Mouse (Mus musculus) adrenal gland, adult 2 months (tissue): ENCODE data around the gene Ccdc160. TPM values are rescaled to one million over a fixed set of nuclear protein-coding genes. Genes with fewer than 3 reads are reported as not detected.

Source experiments
- DNase-seq: peaks from one replicate; pipeline ENCODE4 v3.0.0; 2021
- long read RNA-seq: library from polyadenylated mRNA; stranded (forward); transcript quantifications from one replicate; pipeline ENCODE4 v2.0.0, GENCODE M21; 2021
- polyA plus RNA-seq: library from polyadenylated mRNA; depleted of rRNA; stranded (reverse); fragments of >200 nt; gene quantifications from 2 replicates; pipeline ENCODE4 v1.2.3, GENCODE M21; 2012; rRNA removed
- total RNA-seq, 2 experiments: library from RNA; stranded (reverse); gene quantifications; 2 replicates each; pipeline ENCODE4 v1.2.3; 2021

Gene Ccdc160
- total RNA-seq (10 to 100 TPM; 13.7 to 34.5 TPM), polyA plus RNA-seq (0.24 and 0.32 TPM in 2 replicates)
- long read RNA-seq, transcript Ccdc160-201 (2 exons, 1,536 nt), result major isoform, 26 of 29 reads
- long read RNA-seq, partial matches to known transcripts, result 0 of 29 reads
- long read RNA-seq, other reads (novel, unspliced or antisense), result 3 of 29 reads

DNA sequence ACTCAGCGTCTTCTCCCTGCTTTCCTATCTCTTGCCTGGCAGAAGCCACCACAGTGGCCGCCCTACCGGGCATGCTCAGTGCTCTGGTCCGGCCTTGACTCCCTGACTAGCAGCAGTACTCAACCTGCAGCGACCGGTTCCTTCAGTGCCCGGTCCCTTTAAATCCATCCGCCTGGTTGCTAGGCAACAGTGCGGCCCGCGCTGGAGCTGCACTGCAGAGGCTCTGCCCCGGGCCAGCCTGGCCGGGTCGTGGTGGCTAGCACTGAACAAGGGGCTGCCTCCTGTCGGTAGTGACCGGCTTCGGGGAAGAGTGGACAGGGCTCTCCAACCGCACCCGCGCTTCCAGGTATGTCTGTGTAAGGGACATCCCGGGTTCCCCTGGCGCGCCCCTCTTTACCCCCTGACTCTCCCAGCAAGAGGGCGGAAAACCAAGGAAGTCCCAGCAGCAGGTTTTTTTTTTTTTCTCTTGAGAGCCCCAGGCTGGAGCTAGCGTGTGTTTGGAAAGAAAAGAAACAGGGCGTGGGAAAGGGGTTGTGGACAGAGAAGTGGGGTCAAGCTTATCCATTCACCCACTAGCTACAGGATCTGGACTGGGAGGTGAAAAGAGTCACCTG is at the start of gene Ccdc160:
Gene Ccdc160, plus strand, starts transcription at position 221 of the 614 bp plus-strand sequence.
- DNase-seq, result peak; percentile 86

- DNase-seq, result no peak
These were observed 47.2 kb upstream of the Ccdc160 start for GRCm38 (mm10) chrX:52743781-52744180.

GRCm38 (mm10) chrX:52744201-52745051 is 46.6 kb upstream of the Ccdc160 start:
- peak; percentile 9 for DNase-seq

- DNase-seq, result no peak
These were observed 45.5 kb upstream of the Ccdc160 start for GRCm38 (mm10) chrX:52745462-52745861.

DNA sequence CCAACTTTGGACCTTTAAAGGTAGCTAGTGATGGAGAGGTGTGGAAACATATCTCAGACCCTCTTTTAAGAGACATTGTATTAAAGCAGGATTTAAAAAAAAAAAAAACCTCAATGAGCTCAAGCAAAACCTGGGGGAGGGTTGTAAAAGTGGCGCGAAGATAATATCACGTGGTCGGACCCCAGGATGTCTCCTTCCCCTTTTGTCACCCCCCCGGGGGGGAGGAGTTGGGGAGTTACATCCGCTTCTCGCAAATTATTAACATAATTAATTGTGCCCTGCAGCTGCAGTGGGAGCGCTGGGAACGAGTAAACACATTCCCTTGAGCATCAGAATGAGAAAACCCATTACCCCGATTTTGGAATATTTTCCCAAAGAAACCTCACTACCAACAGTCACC is 45.1 kb upstream of the Ccdc160 start:
- no peak for DNase-seq

DNA sequence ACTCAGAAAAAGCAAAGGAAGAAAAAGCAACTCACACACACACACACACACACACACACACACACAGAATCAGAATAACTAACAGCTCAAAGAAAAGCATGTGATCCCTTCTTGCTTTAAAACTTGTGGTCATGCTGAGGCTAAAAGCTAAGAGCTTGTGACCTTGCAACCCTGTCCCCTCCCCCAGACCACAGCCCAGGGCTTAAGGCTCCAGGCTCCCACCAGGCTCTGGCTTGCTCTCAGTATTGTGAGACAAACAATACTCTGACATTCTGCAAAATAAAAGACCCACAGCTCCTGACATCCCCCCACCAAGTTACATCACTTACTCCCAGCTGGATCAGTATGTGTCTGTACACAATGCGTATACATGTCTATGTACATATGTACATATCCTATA is 44.2 kb upstream of the Ccdc160 start:
- DNase-seq, result no peak

DNA sequence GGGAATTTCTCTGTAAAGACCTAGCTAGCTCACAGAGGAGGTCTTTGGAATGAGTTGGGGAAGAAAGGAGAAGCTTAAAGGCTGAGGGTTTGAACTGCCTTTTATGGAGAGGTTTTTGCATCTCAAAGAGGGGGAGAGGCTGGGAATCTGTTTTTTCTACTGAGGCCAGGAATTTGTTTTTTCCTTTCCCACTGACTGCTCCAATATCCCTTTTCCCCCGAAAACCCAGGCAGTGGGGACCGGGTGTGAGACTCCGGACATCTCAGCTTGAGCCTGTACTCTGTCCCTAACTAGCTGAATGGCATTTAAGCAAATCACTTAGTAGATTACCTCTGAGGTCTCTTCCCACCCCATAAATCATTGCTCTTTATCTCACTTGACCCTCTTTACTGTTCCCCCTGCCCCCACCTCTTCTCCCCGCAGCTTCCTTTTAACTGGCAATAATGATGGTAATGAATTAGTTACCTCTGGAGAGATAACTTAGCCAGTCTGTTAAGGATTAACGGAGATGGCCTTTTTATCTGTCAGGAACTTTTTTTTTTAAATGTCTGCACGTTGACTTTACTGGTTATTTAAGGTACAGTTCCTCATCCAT is 37.4 kb upstream of the Ccdc160 start:
- no peak for DNase-seq

DNA sequence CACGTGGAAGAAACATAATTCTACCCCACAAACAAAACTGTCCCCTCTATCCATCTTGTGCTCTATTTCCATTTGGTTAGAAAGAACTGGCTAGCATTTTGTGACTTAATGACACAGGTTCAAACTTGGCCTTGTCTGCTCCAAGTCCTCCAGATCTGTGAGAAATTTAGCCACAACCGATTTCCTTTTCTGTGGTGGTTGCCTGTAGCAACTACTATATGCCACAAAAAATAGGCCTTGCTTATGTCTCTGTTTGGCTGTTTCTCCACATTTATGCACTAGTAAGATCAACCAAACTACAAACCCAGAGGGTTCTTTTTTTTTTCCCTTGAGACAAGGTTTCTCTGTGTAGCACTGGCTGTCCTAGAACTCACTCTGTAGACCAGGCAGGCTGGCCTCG is 33.8 kb upstream of the Ccdc160 start:
- no peak for DNase-seq

GRCm38 (mm10) chrX:52759232-52759631 is 31.8 kb upstream of the Ccdc160 start:
- DNase-seq, result no peak

GRCm38 (mm10) chrX:52760191-52760945 is 30.6 kb upstream of the Ccdc160 start:
- DNase-seq, result no peak

DNA sequence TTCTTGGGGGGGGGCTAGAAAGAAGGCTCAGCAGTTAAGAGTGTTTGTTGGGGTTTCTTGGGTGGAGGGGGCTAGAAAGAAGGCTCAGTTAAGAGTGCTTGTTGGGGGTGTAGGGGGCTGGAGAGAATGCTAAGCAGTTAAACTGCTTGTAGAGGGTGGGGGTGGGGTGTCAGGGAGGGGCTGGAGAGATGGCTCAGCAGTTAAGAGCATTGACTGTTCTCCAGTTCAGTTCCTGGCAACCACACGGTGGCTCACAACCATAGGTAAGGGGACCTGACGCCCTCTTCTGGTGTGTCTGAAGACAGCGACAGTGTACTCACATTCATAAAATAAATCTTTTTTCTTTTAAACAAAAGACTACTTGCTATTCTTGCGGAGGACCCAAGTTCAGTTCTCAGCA is 28.8 kb upstream of the Ccdc160 start:
- DNase-seq, result no peak

GRCm38 (mm10) chrX:52775973-52776372 is 15.0 kb upstream of the Ccdc160 start:
- peak; percentile 34 for DNase-seq

DNA sequence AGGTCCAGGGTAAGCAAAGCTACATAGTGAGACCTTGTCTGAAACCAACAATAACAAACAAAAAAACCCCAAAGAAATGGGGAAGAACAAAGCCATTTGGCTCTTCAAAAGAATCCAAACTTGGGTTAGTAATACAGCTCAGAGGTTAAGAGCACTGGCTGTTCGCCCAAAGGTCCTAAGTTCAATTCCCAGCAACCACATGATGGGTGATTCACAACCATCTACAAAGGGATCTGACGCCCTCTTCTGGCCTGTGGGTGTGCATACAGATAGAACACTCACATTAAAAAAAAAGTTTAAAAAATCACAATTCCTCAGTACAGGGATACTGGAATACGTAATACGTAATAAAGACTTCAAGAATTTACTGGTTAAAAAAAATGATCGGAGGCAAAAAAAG is 13.3 kb upstream of the Ccdc160 start:
- no peak for DNase-seq

GRCm38 (mm10) chrX:52783898-52784297 is 7.1 kb upstream of the Ccdc160 start:
- DNase-seq, result peak; percentile 5

DNA sequence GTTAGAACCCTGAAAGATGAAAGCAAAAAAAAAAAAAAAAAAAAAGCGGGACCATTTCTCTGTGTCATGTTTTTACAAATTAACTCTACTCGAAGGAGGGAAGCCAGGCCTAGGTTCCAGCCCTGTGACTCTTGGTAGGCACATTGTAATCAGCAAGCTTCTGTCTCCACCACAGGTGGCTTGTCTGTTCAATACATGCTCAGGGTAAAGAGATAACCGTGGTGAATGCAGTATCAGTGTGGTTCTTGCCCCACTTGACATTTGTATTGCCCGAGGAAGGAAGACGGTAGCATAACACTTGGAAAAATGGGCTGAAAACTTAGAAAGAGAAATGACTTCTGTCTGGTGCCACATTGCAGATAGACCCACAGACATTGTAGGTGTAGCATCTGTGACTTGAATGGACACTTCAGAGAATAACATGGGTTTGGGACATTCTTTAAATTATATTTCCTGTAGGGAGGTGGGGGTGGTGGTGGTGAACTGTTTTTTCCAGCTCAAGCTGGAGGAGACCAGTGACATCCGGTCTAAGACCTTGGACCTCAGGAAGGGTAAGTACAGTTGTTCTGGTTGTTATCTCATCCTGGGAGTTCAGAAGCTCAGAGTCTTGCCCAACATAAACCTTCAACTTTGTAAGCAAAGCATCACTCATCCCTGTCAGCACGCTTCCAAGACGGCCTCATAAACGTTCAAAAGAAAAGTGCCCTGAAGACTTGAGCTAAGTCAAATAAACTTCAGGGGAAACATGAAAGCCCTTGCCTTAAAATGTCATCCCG is 1.1 kb downstream of the Ccdc160 start:
- peak; percentile 44 for DNase-seq

DNA sequence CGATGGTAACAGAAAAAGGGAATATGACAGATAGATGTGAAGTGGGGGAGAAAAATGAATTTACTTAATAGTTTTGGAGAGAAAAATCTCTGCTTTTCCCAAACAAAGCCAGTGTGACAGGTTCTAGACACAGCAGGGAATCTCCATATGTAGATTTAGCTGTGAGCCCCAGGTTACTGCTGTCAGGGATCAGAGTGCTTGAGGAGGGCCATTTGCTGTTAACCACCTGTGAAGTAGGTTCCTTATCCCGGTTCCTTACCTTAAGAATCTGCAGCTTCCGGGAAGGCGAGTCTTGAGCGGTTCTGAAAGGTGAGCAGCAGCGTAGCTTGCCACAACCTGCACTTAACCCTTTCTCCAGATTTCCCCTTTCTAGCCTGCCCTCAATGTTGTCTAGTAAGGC is 1.9 kb downstream of the Ccdc160 start:
- peak; percentile 18 for DNase-seq

- no peak for DNase-seq
These were observed 4.8 kb downstream of the Ccdc160 start for GRCm38 (mm10) chrX:52795816-52796215.

DNA sequence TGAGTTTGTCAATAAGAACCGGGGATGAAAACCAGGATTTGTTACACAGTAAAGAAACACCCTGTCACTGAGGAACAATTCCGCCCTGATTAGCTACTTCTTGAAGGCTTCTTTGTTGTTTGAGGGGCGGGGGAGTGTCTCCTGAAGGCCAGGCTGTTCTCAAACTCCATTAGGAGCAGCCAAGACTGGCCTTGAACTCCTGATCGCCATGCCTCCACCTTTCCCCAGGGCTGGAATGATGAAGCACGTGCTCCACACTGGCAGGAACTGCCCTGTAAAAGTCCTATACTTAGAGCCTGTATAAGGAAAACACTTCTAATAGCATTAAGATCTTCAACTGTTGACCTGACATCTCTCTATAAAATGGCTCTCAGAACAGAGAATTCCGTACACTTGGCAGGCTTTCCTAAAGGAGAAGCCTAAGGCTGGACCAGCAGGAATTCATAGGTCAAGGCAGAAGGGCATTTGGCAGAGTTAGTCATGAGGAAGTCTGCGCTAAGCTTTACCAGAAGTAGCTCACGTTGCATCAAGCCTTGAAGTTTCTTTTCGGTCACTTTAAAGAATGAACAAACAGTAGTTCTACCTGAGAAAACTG is 6.1 kb downstream of the Ccdc160 start:
- DNase-seq, result peak; percentile 52

DNA sequence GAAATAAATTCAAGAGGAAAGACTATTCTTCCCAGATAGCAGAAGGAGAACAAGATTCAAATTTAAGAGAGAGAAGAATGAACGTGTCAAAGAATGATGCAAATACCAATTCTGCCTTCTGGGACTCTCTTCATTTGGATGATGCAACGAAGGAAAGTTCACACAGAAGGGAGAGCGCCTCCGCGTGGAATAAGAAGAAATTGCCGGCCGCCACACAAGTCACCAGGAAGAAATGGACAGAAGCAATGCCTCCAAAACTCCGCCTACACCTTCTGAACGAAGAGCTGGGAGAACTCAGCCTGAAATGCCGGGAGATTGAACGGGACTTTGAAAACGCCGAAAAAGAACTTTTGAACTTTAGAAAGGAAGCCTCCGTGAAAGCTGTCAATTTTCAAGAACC is 7.3 kb downstream of the Ccdc160 start:
- no peak for DNase-seq

DNA sequence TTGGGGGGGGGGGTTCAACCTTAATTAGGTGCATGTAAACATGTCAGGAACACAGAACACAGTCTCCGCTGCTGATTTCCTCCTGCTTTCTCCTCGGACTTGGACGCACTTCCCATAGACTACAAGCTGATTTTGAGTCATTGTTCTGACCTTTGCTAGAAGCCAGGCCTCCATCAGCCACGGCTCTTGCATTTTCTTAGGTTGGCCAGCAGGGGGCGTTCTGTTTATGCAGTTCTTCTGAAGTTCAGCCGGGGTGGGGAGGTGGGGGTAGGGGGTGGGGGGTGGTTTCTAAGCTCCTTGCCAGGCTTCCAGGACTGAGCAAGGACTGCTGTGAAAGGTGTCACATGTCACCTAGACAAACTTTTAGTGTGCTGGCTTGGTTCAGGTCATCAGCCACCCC is 8.6 kb downstream of the Ccdc160 start:
- DNase-seq, result peak; percentile 8

DNA sequence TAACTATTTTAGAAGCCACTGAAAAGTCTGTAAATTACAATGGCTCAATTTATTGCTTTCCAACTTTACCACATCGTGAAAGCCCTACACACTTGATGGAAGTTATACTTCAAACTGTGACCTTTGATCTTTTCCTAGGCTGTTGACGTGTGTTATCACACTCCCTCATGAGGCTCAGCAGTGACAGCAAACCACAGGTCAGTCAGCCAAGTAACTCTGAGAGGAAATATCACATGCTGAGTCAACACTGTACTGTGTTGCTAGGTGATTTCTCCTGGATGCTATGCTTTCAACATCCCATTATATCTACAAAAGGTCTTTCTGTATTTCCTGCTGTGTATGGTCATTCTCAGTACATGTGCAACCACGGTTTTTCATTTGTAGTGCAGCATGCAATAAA is 28.3 kb downstream of the Ccdc160 start:
- DNase-seq, result no peak
